Mouse (Mus musculus) layer of hippocampus, adult 18-20 months (tissue): Measurements from ENCODE around the gene Rab36. TPM values are rescaled to one million over a fixed set of nuclear protein-coding genes. Genes with fewer than 3 reads are reported as not detected.

ENCODE experiments used
- DNase-seq, 2 experiments: peaks; one replicate each; pipeline ENCODE4 v3.0.0; 2022; ENCODE audit warnings: low spot score in 2 of 2
- total RNA-seq, 2 experiments: library from RNA; stranded (reverse); gene quantifications; 2 replicates each; pipeline ENCODE4 v1.2.3; 2021

The Rab36 gene
- total RNA-seq, 2 experiments from 2014 or later, result 28.6 to 30.5 TPM

- no peak for DNase-seq
Measured at GRCm38 (mm10) chr10:75068624-75069328, 31.9 kb downstream of the Rab36 start.

GRCm38 (mm10) chr10:75070281-75070976, 33.6 kb downstream of the Rab36 start:
- no peak for DNase-seq

GRCm38 (mm10) chr10:75075665-75076064, 38.8 kb downstream of the Rab36 start:
- DNase-seq, result no peak

GRCm38 (mm10) chr10:75078174-75079128, 41.6 kb downstream of the Rab36 start:
- DNase-seq, result no peak

GRCm38 (mm10) chr10:75085330-75085729, 48.5 kb downstream of the Rab36 start:
- DNase-seq, result peak; percentile 56 to 85

GRCm38 (mm10) chr10:75088471-75088870, 51.6 kb downstream of the Rab36 start:
- no peak for DNase-seq

- DNase-seq, result no peak
Measured at GRCm38 (mm10) chr10:75091478-75092152, 54.8 kb downstream of the Rab36 start.

- DNase-seq, result no peak
Measured at GRCm38 (mm10) chr10:75093252-75093987, 56.6 kb downstream of the Rab36 start.

GRCm38 (mm10) chr10:75094338-75094737, 57.5 kb downstream of the Rab36 start:
- no peak for DNase-seq

- peak in 1 of 2 experiments; percentile 63 for DNase-seq
Measured at GRCm38 (mm10) chr10:75095216-75095615, 58.4 kb downstream of the Rab36 start.

- no peak for DNase-seq
Measured at GRCm38 (mm10) chr10:75098446-75099183, 61.8 kb downstream of the Rab36 start.

- DNase-seq, result peak; percentile 64 to 83
Measured at GRCm38 (mm10) chr10:75100298-75100697, 63.4 kb downstream of the Rab36 start.

- no peak for DNase-seq
Measured at GRCm38 (mm10) chr10:75103502-75103901, 66.6 kb downstream of the Rab36 start.

Other genes with a start within 250 kb of the Rab36 start
- 100 to 1,000 TPM; 104 to 111 TPM for gene Gnaz, start 69.9 kb upstream of the Rab36 start, total RNA-seq
- gene Rsph14, start 4.5 kb upstream of the Rab36 start, total RNA-seq, result under 1 TPM; 0.68 to 0.87 TPM
- gene Bcr, start 23.5 kb downstream of the Rab36 start, total RNA-seq, result 100 to 1,000 TPM; 132 to 133 TPM
- gene Specc1l, start 175.0 kb downstream of the Rab36 start, total RNA-seq, result 10 to 100 TPM; 44.1 to 44.8 TPM